In genomic region chr7:68011385-68012122, GRCm38 (mm10) we compare ENCODE assay signal across 12 mouse cellular contexts. TPM values are rescaled to one million over a fixed set of nuclear protein-coding genes. Genes with fewer than 3 reads are reported as not detected.
DNase-seq lines count a peak whose midpoint lies in the region; ATAC-seq and TF ChIP-seq lines count a peak whose summit lies in the region.
"Had no signal": no experiment of that assay in that cellular context is flagged by ENCODE, and none has a peak within 500 bp of the region (broad histone marks: within the 10 kb centered on the region; RNA-seq: fewer than 3 reads in every experiment).

No protein-coding gene starts in this region.

- H3K4me1 ChIP-seq in forebrain, postnatal 0 days (ENCODE audit: insufficient read depth): no peaks in the 10 kb centered on the region
- H3K4me1 ChIP-seq in forebrain, embryonic 11.5 days (replicated peaks; ENCODE audit: control insufficient read depth, insufficient read depth, low read length): no peaks in the 10 kb centered on the region
- H3K4me1 ChIP-seq in intestine, embryonic 16.5 days (ENCODE audit: control insufficient read depth, insufficient read depth, low read length): peaks cover 18% of the 10 kb centered on the region
- H3K4me1 ChIP-seq in intestine, postnatal 0 days (replicated peaks; ENCODE audit: control insufficient read depth, insufficient read depth, low read length): 0 out of 2 replicates have a peak, but pooled peaks cover 4% of the 10 kb centered on the region
- H3K4me1 ChIP-seq in liver, embryonic 12.5 days: peaks cover 72% of the 10 kb centered on the region

- TF ChIP-seq CTCF in forebrain, postnatal 0 days (IDR thresholded peaks at IDR 0.05; ENCODE audit: low read depth): no peak
- no peak for TF ChIP-seq CTCF in intestine, postnatal 0 days (IDR thresholded peaks at IDR 0.05; ENCODE audit: low read depth)

- no peak overlapping the region for H3K9ac ChIP-seq in forebrain, postnatal 0 days
- no peak overlapping the region for H3K9ac ChIP-seq in forebrain, embryonic 11.5 days (ENCODE audit: low read length)
- H3K9ac ChIP-seq in intestine, embryonic 16.5 days (ENCODE audit: low read depth, low read length): no peak overlapping the region
- no peak overlapping the region for H3K9ac ChIP-seq in intestine, postnatal 0 days (ENCODE audit: low read depth, low read length)
- peak overlapping the region; percentile 41 for H3K9ac ChIP-seq in liver, embryonic 12.5 days
- H3K9ac ChIP-seq: kidney, embryonic 15.5 days; lung, embryonic 15.5 days had no signal

- DNase-seq in forebrain, postnatal 0 days: no peak
- no peak for DNase-seq in forebrain, embryonic 11.5 days (ENCODE audit: low spot score)
- DNase-seq in MEL-GATA-1-ER (ENCODE audit: extremely low read depth, low read depth): peak; percentile 66
- DNase-seq in gastrocnemius, adult 8-10 months (ENCODE audit: low spot score in 2 of 2): no peak
- DNase-seq in Muller cell, postnatal 12 days (ENCODE audit: inconsistent ontology term): no peak
- DNase-seq: cerebellum, adult 11 months; heart, adult 2 months had no signal

- peak; percentile 34; the same call in 1 of the 2 replicates for ATAC-seq in forebrain, postnatal 0 days
- no peak for ATAC-seq in forebrain, embryonic 11.5 days (replicated peaks; ENCODE audit: low FRiP score)
- ATAC-seq in intestine, embryonic 16.5 days: peak; percentile 70; the same call in 1 of the 2 replicates
- no peak for ATAC-seq in intestine, postnatal 0 days
- peak; percentile 91 for ATAC-seq in liver, embryonic 12.5 days

- no peak overlapping the region for H3K27ac ChIP-seq in forebrain, postnatal 0 days (ENCODE audit: low read depth, low read length)
- no peak overlapping the region for H3K27ac ChIP-seq in forebrain, embryonic 11.5 days (ENCODE audit: low read depth, low read length)
- H3K27ac ChIP-seq in intestine, embryonic 16.5 days (ENCODE audit: low read length): no peak overlapping the region
- H3K27ac ChIP-seq in intestine, postnatal 0 days (ENCODE audit: low read depth, low read length): no peak overlapping the region
- H3K27ac ChIP-seq in liver, embryonic 12.5 days: peak overlapping the region; percentile 91
- H3K27ac ChIP-seq: heart, adult 2 months; kidney, embryonic 15.5 days had no signal

- H3K36me3 ChIP-seq in forebrain, postnatal 0 days (ENCODE audit: insufficient read depth): 0 out of 2 replicates have a peak, but pooled peaks cover 10% of the 10 kb centered on the region
- H3K36me3 ChIP-seq in forebrain, embryonic 11.5 days (ENCODE audit: control insufficient read depth, insufficient read depth, low read length): peaks cover 5% of the 10 kb centered on the region; the same call in 1 of the 2 replicates
- H3K36me3 ChIP-seq in intestine, embryonic 16.5 days (ENCODE audit: control insufficient read depth, insufficient read depth, low read length): peaks cover 5% of the 10 kb centered on the region; the same call in 1 of the 2 replicates
- peaks cover 3% of the 10 kb centered on the region; the same call in 1 of the 2 replicates for H3K36me3 ChIP-seq in intestine, postnatal 0 days (ENCODE audit: control insufficient read depth, insufficient read depth)
- peaks cover 38% of the 10 kb centered on the region for H3K36me3 ChIP-seq in liver, embryonic 12.5 days

- H3K9me3 ChIP-seq in forebrain, postnatal 0 days (ENCODE audit: low read length): no peaks in the 10 kb centered on the region
- H3K9me3 ChIP-seq in forebrain, embryonic 11.5 days (ENCODE audit: control insufficient read depth, low read length): peaks cover 6% of the 10 kb centered on the region; the same call in 1 of the 2 replicates
- H3K9me3 ChIP-seq in intestine, embryonic 16.5 days (ENCODE audit: control insufficient read depth, low read length): no peaks in the 10 kb centered on the region
- no peaks in the 10 kb centered on the region for H3K9me3 ChIP-seq in intestine, postnatal 0 days (ENCODE audit: control insufficient read depth)
- peaks cover 9% of the 10 kb centered on the region for H3K9me3 ChIP-seq in liver, embryonic 12.5 days (replicated peaks)
- H3K9me3 ChIP-seq: kidney, embryonic 15.5 days; lung, embryonic 15.5 days had no signal

- H3K4me3 ChIP-seq in forebrain, postnatal 0 days (ENCODE audit: low read depth, low read length): no peak overlapping the region
- no peak overlapping the region for H3K4me3 ChIP-seq in forebrain, embryonic 11.5 days (ENCODE audit: low read depth, low read length)
- H3K4me3 ChIP-seq in intestine, embryonic 16.5 days (ENCODE audit: low read length): no peak overlapping the region
- no peak overlapping the region for H3K4me3 ChIP-seq in intestine, postnatal 0 days (ENCODE audit: low read depth, low read length)
- H3K4me3 ChIP-seq in liver, embryonic 12.5 days: 0 out of 2 replicates have a peak overlapping the region, but pooled peaks have one; percentile 1
- H3K4me3 ChIP-seq: heart, adult 2 months; kidney, embryonic 15.5 days; lung, embryonic 15.5 days had no signal

- no peaks in the 10 kb centered on the region for H3K27me3 ChIP-seq in forebrain, postnatal 0 days (ENCODE audit: insufficient read depth, low read length)
- H3K27me3 ChIP-seq in forebrain, embryonic 11.5 days (ENCODE audit: control insufficient read depth, insufficient read depth, low read length): no peaks in the 10 kb centered on the region
- H3K27me3 ChIP-seq in intestine, embryonic 16.5 days (replicated peaks; ENCODE audit: control insufficient read depth, insufficient read depth, low read length): no peaks in the 10 kb centered on the region
- no peaks in the 10 kb centered on the region for H3K27me3 ChIP-seq in intestine, postnatal 0 days (replicated peaks; ENCODE audit: control insufficient read depth, insufficient read depth, low read length)
- no peaks in the 10 kb centered on the region for H3K27me3 ChIP-seq in liver, embryonic 12.5 days (replicated peaks)
- H3K27me3 ChIP-seq: kidney, embryonic 15.5 days; lung, embryonic 15.5 days had no signal

- no peak overlapping the region for H3K4me2 ChIP-seq in forebrain, postnatal 0 days (ENCODE audit: low read depth)
- H3K4me2 ChIP-seq in forebrain, embryonic 11.5 days (ENCODE audit: low read depth, low read length, severe bottlenecking): no peak overlapping the region
- H3K4me2 ChIP-seq in intestine, embryonic 16.5 days (ENCODE audit: low read depth, low read length): no peak overlapping the region
- H3K4me2 ChIP-seq in intestine, postnatal 0 days (replicated peaks; ENCODE audit: low read depth): no peak overlapping the region
- H3K4me2 ChIP-seq in liver, embryonic 12.5 days: peak overlapping the region; percentile 59
- H3K4me2 ChIP-seq: kidney, embryonic 15.5 days; lung, embryonic 15.5 days had no signal

- WGBS in forebrain, postnatal 0 days: 69% methylated on average over 13 of the region's 13 CpGs
- 89% methylated on average over 13 of the region's 13 CpGs for WGBS in forebrain, embryonic 11.5 days
- WGBS in intestine, embryonic 16.5 days: 60% methylated on average over 13 of the region's 13 CpGs
- WGBS in intestine, postnatal 0 days: 70% methylated on average over 13 of the region's 13 CpGs
- WGBS in liver, embryonic 12.5 days (ENCODE audit: insufficient replicate concordance): 42% methylated on average over 13 of the region's 13 CpGs

RNA-seq across cellular contexts. Expression of gene Igf1r, which starts 58.9 kb away (rescaled TPM):
- total RNA-seq in forebrain, postnatal 0 days (2014; rRNA removed): 31.6 and 37.8 TPM in 2 replicates
- 8.1 and 12.8 TPM in 2 replicates for polyA plus RNA-seq in forebrain, postnatal 0 days (2015; fragmentation: Nextera tagmentation; extraction: Ambion mirVana)
- polyA plus RNA-seq in forebrain, embryonic 11.5 days (2014; fragmentation: Nextera tagmentation; extraction: Ambion mirVana): 17.7 and 18.3 TPM in 2 replicates
- 9.5 and 10.7 TPM in 2 replicates for polyA plus RNA-seq in intestine, embryonic 16.5 days (2015; fragmentation: Nextera tagmentation; extraction: Ambion mirVana)
- 5.3 and 6.4 TPM in 2 replicates for polyA plus RNA-seq in intestine, postnatal 0 days (2015; fragmentation: Nextera tagmentation; extraction: Ambion mirVana)
- polyA plus RNA-seq in liver, embryonic 12.5 days (2016; fragmentation: Nextera tagmentation; extraction: Ambion mirVana): 8.5 and 9.6 TPM in 2 replicates
- 1 to 10 TPM; 7.5 to 9.4 (median 8.0) TPM for total RNA-seq in gastrocnemius, adult 8-10 months (2022)

Comparison
In these comparisons a context has a peak if more than half of its experiments do, and no peak if none do; other contexts are left out.
1. ATAC-seq: peak in forebrain, postnatal 0 days (single experiment), intestine, embryonic 16.5 days (single experiment) and liver, embryonic 12.5 days (single experiment); none in forebrain, embryonic 11.5 days (single experiment) and intestine, postnatal 0 days (single experiment).